Mouse (Mus musculus) brain, adult 2 months (tissue): ENCODE results near the gene Cldn20.

Source experiments
- DNase-seq: peaks from one replicate; pipeline ENCODE4 v3.0.0; 2011; ENCODE audit warnings: low read depth, low spot score

Gene Cldn20

DNA sequence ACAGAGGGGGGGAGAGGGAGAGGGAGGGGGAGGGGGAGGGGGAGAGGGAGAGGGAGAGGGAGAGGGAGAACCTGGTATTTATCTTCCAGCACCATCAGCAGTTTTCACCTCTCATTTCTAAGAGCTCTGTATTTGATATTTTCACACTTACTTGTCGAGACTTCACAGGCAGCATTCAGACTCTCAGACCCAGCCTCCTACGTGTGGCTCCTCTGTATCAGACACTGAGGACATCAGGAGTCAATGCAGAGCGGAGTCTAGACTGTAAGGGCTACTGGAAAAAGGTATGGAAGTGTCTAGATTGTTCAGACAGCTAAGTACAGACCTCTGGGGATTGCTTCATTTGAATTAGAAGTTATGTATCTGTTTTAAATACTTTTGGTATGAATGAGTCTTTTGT lies 2.8 kb upstream of the Cldn20 start:
- DNase-seq, result peak; percentile 24

DNA sequence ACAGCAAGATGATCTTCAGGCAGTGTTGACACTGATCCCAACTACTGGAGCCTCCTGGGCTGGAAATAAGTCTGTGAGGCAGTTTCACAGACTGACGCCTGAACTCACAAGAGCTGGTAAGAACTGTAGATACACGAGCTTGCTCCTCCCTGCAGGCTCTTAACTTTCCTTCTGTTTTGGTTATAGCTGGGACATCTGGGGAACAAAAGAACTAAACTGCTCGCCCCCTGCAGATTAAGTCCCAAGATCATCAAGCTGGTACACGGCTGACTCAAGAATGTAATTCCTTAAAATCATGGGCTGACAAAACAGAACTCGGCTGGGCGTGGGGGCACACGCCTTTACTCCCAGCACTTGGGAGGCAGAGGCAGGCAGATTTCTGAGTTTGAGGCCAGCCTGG lies 1.8 kb upstream of the Cldn20 start:
- DNase-seq, result no peak

DNA sequence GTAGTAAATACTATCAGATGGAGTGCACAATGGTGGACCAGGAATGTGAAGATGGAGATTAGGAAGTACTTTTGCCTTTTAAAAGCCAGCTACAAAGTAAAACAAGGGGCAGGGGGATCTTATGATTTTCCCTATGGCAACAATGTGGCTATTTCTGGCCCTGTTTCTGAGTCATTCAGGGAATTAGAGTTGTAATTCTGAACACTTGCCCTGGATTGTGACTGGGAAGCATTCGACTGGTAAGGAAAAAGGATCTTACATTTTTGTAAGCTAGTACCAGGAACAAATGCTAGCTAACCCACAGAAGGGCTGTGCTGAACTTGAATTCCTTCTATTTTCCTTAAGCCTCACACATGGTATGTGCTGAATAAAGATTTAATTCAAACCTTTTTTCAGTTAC lies 713 bp upstream of the Cldn20 start:
- peak; percentile 48 for DNase-seq

- peak; percentile 43 for DNase-seq
Measured at GRCm38 (mm10) chr17:3533425-3533824, 1.1 kb downstream of the Cldn20 start.

- DNase-seq, result no peak
Measured at GRCm38 (mm10) chr17:3540304-3540703, 8.0 kb downstream of the Cldn20 start.

- DNase-seq, result no peak
Measured at GRCm38 (mm10) chr17:3541033-3541432, 8.7 kb downstream of the Cldn20 start.

DNA sequence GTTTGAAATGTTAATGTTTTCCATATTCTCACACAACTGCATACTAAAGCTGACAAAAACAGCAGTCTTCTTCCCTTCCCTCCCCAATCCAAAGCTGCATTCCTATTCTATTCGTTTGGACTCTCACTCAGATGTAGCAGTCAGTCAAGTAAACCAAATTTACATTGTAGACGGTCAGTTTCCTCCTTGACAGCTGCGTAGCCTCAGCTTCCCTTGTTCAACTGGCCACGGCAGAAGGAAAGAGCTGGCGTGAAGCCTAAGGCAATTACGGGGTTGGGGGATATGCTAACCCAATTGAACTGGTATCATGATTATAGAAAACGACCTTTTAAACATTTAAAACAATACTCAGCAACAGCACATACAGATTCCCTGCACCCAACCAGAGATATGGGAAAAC lies 15.4 kb downstream of the Cldn20 start:
- no peak for DNase-seq

- DNase-seq, result no peak
Measured at GRCm38 (mm10) chr17:3556251-3556650, 23.9 kb downstream of the Cldn20 start.

- peak; percentile 100 for DNase-seq
Measured at GRCm38 (mm10) chr17:3557331-3558311, 25.3 kb downstream of the Cldn20 start, which contains the start of gene Tfb1m. Tfb1m (minus strand) TSS chr17:3557781.

- DNase-seq, result no peak
Measured at GRCm38 (mm10) chr17:3558356-3558870, 26.1 kb downstream of the Cldn20 start.

DNA sequence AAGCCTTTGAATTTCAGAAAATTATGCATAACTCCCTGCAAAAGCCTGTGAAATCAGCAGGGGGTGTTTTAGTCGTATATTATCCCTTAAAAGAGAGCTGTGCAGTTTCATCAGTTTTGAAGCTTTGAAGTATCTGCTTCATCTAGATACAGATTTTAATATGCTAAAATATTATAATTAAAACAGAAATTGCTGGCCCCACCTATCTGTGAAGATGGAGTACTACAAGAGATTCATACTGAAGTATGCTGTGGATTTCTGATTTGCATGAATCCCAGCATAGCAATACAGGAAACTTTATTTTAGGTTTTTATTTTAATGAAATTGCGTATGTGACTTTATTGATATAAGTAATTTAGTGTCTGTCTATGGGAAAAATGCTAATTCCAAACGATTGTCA lies 28.2 kb downstream of the Cldn20 start:
- DNase-seq, result no peak

DNA sequence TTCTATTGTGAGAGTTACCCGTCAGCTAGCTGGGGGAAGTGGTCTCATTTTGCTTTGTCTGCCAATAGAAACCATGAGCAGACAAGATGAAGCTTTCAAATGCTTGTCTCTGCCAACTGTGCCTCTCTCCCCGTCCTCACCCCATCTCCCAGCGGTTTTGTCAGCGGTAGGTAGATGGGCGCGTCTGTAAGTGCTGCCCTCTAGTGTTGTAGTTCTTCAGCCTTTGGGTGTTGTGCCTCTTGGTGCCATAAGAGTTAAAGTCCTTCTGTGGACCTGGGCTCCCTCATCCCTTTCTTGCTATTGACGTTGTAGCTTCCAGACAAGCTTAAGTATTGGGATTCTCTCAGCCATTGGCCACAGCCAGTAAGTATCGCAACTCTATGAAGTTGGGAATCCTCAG lies 30.1 kb downstream of the Cldn20 start:
- no peak for DNase-seq

DNA sequence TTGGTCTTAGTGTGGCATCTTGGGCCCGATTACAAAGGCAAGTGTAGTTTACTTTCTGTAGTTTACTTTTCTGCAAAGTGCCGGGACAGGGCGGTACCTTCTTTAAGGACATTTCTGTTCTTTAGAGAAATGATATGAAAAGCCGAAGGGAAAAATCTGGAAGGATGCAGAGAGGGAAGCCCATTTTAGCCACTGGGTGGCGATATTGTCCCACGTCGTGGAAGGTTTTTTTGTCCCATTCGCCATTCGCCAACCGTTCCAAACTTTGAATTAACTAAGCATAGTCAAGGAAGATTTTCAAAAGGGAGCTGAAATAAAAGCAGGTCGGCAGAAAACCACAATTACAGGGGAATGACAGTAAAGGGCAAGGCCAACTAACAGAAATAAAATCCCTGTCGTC lies 38.5 kb downstream of the Cldn20 start:
- DNase-seq, result peak; percentile 82
